Mouse (Mus musculus): ENCODE data around the gene Vezt.

The Vezt gene

DNA sequence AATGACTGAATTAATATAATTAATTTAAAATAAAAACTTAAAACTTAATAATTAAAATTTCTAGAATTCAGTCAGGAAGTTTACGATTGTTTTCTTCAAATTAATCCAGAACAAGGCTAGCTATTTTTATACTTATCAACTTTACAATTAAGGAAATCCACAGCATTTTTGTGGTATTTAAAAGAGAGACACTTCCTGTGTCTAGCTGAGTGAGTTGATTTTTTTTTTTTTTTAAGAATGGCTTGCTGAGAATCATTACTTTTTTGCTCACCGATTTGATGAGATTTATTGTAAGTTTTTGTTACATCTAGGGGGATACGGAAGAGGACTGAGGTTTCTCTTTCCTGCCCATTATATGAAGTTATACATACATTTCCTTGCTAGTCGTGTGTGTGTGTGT lies 2.0 kb upstream of the Vezt start:
- DNase-seq (ENCODE audit: low spot score) = no peak

DNA sequence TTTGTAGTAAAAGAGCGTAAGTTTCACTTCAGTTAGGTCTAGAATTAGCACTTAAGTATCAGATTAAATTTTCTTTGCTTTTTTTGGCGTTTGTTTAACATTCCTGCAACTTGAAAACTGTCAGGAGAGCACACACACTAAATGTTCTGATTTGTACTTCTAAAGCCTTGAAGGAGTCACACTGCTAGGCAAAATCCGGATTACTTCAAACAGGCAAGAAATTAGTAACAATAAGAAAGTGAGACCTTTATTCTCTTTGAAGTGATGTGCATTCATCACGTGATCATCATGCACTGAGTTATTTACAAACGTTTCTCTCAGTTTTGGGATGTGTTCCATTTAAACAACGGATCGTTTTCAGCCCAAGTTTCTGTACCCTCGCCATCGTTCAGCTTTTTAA lies 1.6 kb upstream of the Vezt start:
- no peak for DNase-seq (ENCODE audit: low spot score)

DNA sequence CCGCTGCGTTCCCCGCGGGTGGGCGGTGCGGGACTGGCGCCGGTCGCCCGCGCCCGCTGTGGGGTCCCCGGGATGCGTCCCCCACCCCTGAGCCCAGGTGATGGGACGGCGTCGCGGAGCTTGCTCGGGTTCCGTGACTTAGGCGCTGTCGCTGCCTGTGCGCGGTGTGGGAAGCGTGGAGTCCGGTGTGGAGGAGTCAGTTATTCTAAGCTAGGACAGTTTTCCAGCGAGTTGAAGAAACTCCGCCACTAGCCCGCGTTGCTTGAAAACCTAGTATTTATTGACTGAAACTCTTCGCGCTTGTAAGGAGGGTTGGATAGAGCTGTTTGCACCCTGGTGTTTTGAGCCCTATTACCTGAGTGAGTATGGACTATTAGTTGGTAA lies 750 bp upstream of the Vezt start:
- DNase-seq (ENCODE audit: low spot score) = no peak

DNA sequence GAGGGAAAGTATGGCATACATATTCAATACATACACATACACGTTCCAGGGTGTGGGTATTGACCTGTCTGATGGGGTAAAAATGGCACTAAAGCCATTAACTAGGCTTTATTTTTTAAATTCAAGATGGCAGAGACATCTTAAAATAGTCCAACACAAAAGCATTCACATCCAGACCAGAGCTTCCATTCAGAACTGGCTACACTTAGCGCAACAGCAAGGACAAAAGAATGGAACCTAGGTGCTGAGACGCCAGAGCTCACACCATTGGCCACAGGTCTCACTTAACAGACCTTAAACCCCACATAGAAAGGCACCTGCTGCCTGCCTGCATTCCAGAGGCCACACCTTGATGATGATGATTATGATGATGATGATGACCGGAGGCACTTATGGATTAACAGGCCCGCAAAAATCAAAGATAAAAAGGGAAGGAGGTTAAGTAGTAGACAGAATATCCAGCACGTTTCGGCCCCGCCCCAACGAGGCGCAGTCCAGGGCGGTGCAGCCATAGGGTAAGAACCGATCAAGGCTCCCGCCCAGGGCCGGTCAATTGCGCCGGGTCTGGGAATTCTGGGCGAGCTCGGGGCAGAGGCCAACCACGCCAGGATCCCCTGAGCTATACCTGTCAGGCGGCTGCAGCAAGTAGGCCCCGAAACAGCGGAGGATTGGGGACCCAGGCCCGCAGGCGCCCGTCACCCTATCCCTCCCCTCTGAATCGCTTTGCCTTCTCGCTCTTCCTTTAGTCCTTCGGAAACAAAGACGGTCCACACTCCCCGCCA lies 550 bp downstream of the Vezt start:
- DNase-seq (ENCODE audit: low spot score) = no peak

DNA sequence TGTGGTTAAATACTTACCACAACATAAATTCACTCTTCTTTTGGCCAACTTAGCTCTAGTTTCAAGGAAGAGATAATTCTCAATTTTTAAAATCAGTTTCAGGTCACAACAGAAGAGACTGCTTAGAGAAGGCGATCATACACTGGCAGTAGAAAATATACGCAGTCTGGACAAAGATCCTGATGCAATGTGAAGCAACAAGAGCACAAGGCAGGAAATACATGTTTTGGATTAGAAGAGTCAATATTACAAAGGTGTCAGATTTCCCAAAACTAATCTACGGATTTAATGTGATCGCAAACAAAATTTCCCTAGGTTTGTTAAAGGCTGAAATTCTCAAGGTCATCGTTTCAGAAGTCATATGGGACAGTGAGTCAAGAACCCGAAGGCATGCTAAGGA lies 4.5 kb downstream of the Vezt start:
- DNase-seq (ENCODE audit: low spot score) = no peak

DNA sequence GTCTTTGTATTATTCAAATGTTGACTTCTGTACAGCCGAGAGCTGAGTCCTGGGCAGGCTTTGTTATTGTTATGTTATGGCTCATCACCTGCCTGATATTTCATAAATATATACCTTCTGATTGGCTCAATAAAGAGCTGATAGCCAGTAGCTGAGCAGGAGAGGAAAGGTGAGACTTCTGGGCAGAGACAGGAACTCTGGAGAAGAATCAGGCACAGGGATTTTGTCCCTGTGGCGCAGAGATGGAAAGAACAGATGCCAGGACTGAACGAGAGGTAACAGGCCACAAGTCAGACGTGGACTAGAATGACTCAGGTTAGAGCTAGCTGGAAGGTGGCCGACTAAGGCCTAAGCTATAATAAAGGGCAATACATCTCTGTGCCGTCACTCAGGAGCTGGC lies 7.1 kb downstream of the Vezt start:
- DNase-seq (ENCODE audit: low spot score) = no peak

DNA sequence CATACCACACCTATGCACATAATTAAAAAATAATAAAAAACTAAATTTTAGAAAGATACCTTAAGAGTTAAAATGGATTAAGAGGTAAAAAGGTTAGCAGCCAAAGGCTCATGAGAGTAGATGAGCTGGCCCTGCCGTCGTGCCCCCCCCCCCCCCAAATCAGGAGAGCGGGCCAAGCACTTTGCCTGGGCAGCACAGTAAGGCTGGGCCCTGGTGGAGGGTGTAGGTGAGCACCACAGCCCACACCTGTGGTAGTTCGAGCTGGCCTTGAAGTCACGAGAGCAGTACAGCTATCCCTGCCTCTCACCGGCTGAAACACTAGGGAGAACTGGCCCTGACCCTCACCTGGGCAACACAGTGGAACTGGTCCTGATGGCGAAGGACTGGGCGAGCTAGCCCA lies 10.5 kb downstream of the Vezt start:
- DNase-seq (ENCODE audit: low spot score) = no peak

DNA sequence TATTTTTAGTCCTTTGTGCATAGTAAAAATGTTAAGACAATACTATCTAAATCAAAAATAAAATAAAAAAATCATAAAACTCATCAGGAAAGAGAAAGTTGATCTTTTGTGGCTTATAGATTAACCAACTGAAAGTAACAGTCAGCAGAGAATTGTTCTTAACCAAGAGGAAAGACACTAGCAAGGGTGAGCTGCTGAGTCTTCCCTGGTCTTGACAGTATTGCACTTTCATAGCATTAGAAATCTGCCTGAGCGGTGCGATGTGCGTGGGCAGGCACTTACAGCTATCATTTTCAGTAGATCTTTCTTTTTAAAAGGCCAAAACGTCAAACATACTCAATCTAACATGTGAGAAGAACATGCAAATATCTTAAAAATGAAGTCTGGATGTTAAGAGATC lies 14.6 kb downstream of the Vezt start:
- DNase-seq (ENCODE audit: low spot score) = no peak

DNA sequence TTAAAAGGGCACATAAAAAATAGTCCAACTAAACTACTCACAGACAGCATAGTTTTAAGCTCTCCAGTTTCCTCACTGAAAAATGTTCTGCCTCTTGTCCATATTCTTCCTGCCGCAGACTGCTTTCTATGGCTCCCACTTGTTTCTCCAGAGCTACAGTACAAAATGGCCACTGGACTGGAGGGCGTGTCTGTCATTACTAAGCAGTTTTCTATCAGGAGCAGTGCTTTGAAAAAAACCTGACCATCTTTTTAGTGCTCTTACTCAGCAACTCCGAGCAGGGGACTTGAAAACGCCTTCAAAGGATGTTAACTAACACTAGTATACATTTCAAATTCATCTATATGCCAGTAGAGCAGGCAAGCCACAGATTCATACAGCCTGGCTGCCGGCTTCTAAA lies 15.0 kb downstream of the Vezt start:
- DNase-seq (ENCODE audit: low spot score) = no peak

DNA sequence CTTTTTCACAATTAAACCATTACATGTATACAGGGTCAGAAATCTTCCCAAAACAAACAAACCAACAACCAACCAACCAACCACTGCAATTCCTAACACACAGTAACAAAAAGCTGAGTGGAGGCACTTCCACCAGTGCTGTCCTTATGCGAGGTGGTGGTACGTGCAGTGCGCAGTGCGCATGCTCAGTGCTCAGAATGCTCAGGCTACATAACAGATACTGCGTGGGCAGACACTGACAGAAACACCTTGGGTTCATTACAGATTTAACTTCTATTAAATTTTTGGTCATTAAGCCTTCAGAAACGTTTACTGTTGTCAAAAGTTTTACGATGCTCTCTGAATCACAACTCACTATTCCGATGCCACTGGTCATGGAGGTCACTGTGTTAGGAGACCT lies 18.2 kb downstream of the Vezt start:
- DNase-seq (ENCODE audit: low spot score) = no peak

DNA sequence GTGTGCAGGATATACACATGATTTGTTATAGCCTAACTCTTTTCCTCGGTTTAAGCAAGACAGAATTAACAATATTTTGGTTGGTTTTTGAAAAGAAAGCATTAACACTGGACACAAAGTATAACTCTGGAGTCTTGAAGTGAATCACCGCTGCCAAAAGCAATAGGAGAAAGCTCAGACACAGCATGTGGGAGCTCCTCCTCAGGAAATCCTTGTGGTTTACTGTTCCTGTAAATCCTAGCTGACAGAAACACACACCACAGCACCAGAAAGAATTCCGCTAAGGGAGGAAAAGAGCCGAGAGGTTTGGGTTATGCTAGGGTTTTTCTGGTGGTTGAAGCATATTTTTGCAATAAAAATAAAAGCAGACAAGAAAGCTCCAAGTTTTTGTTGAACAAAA lies 21.4 kb downstream of the Vezt start:
- DNase-seq (ENCODE audit: low spot score) = no peak

DNA sequence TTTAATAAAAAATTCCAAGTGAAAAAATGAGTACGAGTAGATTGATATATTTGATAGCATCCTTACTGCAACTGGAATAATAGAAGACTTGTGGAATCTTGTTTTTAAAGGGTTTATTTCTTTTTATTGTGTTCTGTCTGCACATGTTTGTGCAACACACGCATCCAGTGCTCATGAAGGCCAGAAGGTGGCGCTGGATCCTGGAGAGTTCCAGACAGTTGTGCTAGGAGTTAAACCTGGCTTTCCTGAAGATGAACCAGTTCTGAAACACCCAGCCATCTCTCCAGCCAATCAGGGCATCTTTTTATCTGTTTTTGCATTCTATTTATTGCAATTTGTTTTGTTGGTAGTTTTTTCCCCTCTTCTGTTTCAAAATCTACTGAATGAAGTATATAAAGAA lies 22.4 kb downstream of the Vezt start:
- peak; percentile 49 for DNase-seq (ENCODE audit: low spot score)

DNA sequence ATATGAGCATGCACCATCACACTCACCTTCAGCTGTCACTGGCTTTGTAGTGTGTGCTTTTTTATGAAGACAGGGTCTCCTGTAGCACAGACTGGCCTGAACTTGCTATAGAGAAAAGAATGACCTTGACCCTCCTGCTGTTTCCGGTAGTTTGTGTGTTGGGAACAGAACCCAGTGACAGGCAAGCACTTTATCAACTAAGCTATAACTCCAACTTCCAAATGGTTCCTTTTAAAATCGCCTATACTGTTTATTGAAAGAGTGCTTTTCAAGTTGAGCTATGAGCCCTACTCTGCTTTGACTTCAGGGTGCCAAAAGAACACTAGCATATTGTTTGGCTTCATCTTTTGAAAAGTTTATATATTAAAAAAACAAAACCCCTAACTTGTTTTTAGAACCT lies 24.6 kb downstream of the Vezt start:
- no peak for DNase-seq (ENCODE audit: low spot score)

DNA sequence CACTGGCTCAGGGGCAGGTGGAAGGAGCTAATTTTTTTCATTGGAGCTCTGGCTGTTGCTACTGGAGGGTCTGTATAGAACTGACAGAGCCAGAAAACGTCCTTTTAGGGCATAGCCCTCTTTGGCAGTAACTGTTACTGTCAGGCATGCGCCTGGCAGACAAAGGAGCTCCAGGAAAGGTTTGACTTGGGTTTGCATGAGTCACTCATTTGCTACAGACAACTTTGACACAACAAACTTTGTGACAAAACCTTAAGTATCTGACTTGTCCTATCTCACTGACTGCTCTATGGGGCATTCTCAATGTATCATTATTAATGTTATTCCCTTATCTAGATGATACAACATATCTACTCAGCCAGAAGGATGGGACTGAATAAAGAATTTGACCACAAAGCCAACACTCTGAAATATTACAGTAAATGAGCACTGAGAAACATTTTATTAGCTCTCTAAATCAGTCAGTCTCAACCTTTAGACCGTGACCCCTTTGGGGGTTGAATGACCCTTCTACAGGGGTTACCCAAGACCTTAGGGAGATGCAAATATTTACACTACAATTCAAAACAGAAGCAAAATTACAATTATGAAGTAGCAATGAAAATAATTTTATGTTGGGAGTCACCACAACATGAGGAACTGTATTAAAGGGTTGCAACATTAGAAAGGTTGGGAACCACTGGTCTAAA lies 25.5 kb downstream of the Vezt start:
- DNase-seq (ENCODE audit: low spot score) = no peak

DNA sequence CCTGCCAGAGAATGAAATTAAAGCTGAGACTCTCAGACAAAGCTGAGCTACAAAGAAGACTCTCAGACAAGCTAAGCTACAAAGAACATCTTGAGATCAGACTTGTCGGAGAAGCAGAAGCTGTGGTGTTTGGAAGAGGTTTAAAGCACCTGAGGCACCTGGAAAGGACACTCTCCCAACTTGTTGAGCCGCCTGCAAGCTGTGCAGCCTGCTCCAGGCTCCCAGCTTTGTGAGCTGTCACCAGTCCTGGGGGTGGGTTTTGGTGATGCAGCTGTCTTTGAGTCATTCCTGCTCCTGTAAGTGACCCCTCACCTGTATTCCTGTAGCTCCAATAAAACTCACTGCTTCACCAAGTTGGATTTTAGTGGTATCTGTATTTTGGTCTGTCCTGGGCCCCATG lies 27.3 kb downstream of the Vezt start:
- no peak for DNase-seq (ENCODE audit: low spot score)

DNA sequence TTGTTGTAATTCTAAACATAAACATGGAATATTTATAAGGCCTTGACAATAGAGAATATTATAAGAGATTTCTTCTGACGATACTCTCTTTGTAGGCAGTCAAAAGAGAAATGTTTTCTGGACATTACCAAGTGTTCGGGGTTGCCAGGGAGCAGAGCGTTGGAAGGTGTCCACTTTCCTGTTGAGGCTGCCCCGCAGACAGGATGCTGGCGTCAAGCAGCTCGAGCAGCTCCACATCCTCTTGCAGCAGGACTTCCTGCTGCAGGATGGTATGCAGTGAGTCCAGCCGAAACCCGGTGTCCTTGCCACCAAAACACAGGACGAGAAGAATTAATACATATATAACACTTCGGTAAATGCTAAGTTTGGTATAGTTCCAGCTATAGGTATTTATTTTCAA lies 35.4 kb downstream of the Vezt start:
- no peak for DNase-seq (ENCODE audit: low spot score)

DNA sequence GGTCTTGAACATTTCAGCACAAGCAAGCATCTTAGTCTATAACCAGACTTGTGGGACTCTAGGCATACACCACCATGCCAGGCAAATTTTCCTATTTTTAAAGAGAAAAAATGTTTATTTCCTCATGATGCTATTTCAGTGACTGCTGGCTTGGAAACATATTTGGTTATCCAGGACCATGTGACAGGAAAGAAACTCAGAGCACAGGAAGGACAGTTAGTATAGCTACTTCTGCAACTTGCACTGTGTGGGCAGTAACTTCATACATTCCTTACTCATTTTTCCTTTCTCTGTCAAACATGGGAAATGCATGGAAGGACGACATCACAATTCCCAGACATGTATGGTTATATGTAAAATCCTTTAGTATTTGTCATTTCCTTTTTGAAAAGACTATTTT lies 36.3 kb downstream of the Vezt start:
- DNase-seq (ENCODE audit: low spot score) = no peak

DNA sequence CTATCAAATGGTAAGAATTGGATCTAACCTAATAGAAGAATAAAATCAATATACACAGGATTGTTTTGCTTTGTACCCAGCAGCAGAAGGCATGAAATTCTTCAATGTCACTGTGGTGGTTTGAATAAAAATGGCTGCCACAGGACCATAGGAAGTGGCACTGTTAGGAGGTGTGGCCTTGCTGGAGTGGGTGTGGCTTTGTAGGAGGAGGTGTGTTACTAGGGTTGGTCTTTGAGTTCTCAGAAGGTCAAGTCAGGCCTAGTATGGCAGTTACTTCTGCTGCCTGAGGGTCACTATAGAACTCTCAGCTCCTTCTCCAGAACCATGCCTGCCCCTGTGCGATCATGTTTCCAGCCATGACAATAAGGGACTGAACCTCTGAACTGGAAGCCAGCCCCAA lies 40.5 kb downstream of the Vezt start:
- DNase-seq (ENCODE audit: low spot score) = no peak

DNA sequence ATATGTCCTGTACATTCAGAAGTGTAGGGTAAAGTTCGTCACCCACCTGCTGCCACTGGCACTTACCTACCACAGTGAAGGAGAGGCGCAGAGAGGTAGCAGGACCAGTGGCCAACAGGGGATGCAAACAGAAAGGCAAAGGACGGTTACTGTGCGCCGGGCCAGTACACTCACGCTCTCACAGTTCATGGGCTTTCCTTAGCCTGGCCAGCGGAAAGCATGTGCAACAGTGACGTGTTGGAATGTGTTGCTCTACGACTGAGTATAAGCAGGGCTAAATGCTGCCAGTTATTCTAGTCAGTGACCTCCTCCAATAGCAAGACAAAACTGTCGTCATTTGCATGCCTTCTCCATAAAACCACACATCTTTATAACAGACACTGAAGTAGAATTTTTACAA lies 41.5 kb downstream of the Vezt start:
- DNase-seq (ENCODE audit: low spot score) = no peak

DNA sequence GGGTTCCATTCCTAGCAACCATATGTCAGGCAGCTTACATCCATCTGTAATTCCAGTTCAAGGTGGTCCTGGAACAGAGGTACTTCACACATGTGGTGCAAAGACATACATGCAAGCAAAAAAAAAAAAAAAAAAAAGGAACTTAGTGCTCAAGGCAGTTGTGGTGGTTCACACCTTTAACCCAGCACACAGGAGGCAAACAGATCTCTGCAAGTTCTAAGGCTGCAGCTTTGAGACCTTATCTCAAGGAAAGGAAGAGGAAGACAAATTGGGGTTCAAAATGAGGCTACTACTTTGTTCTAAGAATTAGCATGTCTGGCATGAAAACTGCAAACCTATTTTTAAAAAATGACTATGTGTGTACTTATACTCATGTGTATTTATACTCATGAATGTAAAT lies 50.3 kb downstream of the Vezt start:
- DNase-seq (ENCODE audit: low spot score) = no peak

DNA sequence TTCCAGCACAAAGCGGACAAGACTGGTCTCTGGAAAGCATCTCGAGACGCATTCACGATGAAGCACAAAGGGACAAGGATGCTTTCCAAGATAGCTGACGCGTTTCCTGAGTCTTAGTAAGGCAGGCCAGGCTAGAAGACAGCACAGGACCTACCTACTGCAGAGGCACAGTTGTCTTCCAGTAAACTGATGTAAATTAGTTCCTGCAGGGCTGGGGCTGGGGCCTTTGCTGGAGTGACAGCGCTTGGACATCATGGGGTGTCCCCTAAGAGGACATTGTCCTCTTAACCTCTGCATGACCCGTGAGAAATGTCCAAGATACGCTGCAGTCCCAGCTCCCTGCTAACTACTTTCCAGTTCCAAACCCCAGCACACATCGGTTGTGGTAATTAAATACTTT lies 66.3 kb downstream of the Vezt start:
- no peak for DNase-seq (ENCODE audit: low spot score)

DNA sequence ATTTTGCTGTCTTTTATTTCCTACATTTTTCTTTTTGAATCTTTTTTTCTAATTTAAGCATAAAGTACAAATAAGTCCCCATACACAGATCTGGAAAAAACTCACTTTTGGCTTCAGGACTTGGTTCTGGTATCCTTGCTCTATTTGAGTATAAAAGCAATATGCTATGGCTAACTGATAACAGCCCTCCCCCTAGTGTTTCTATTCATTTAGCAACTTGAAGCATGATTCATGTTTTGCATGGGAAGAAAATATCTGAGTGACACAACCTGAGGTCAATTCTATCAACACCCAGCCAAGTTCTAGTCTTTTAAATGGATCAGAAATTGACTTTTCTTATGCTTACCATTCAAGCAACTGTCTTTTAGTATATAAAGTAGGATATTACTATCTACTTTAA lies 68.1 kb downstream of the Vezt start:
- DNase-seq (ENCODE audit: low spot score) = no peak

DNA sequence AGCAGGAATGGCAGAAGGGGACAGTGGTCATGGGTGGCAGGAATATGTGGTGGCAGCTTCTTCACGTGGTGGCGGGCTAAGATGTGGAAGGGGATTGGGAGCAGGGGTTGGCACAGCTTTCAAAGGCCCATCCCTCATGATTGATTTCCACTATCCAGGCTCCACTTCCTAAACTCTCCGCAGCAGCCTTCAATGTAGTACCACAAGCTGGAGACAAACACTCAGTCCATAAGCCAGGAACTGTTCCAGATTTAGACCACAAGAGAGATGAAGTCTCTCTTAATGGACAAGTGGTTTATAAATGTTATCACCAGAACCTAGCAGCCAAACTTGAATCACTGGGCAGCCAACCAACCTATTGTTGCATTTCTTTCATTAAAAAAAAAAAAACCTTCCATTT lies 81.6 kb downstream of the Vezt start:
- no peak for DNase-seq (ENCODE audit: low spot score)

DNA sequence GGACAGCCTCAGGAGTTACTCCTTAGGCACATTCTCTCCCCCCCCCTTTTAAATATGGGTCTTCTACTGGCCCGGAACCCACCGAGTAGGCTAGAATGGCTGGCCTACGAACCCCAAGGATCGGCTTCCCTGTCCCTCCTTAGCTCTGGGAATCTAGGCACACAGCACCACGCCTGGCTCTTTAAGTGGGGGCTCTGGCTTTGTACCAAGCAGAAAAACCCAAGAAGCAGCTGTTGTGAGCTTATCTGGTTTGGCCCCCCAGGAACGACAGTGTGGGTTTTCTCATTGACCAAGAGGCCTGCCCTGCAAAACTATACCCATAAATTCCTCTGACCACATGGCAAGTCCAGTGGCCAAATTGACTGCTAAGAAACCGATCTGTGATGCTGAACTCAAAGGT lies 82.1 kb downstream of the Vezt start:
- no peak for DNase-seq (ENCODE audit: low spot score)
